Mouse (Mus musculus) neural tube, embryonic 15.5 days (tissue): ENCODE measurements around the gene Ggcx. TPM values are rescaled to one million over a fixed set of nuclear protein-coding genes. Genes with fewer than 3 reads are reported as not detected.

ENCODE experiments used
- ATAC-seq: fragments of 200-750 bp; cut with Nextera tagmentation; 2 replicates; pipeline ENCODE4 v1.8.0; 2017; ENCODE audit warnings: mild to moderate bottlenecking, moderate TSS enrichment, moderate library complexity; ENCODE audit not compliant: low FRiP score
- H3K27ac ChIP-seq: fragments of 300-500 bp; sonication (generic); replicated peaks from 2 replicates; pipeline ENCODE4 v1.5.1; 2015; ENCODE audit warnings: mild to moderate bottlenecking, inconsistent platforms
- H3K27me3 ChIP-seq: fragments of 300-500 bp; sonication (generic); replicated peaks from 2 replicates; pipeline ENCODE4 v1.6.1; 2015; ENCODE audit warnings: inconsistent platforms
- H3K36me3 ChIP-seq: fragments of 300-500 bp; sonication (generic); 2 replicates; pipeline ENCODE4 v1.6.1; 2015; ENCODE audit warnings: inconsistent platforms
- H3K4me1 ChIP-seq: fragments of 300-500 bp; sonication (generic); 2 replicates; pipeline ENCODE4 v1.6.1; 2015; ENCODE audit warnings: inconsistent platforms
- H3K4me2 ChIP-seq: fragments of 300-500 bp; sonication (generic); 2 replicates; pipeline ENCODE4 v1.6.1; 2015; ENCODE audit warnings: inconsistent platforms, mild to moderate bottlenecking, moderate library complexity
- H3K4me3 ChIP-seq: fragments of 300-500 bp; sonication (generic); replicated peaks from 2 replicates; pipeline ENCODE4 v1.5.1; 2015; ENCODE audit warnings: mild to moderate bottlenecking, inconsistent platforms
- H3K9ac ChIP-seq: fragments of 300-500 bp; sonication (generic); replicated peaks from 2 replicates; pipeline ENCODE4 v1.6.1; 2015; ENCODE audit warnings: mild to moderate bottlenecking, inconsistent platforms
- H3K9me3 ChIP-seq: fragments of 300-500 bp; sonication (generic); replicated peaks from 2 replicates; pipeline ENCODE4 v1.6.1; 2016; ENCODE audit warnings: inconsistent platforms
- WGBS: fragments of 180-500 bp; shearing (Covaris S2); methylation state at CpG from one replicate; pipeline ENCODE4 v1.1.7; 2015; ENCODE audit warnings: mixed read lengths; 5-methylcytosine and 5-hydroxymethylcytosine counted together
- polyA plus RNA-seq: library from polyadenylated mRNA; unstranded; fragments of >200 nt; fragmentation: Nextera tagmentation; extraction: Ambion mirVana; gene quantifications from 2 replicates; pipeline ENCODE4 v1.2.1, GENCODE M21; 2015

Gene Ggcx
- polyA plus RNA-seq, 1 experiment from 2014 or later = 19.0 TPM

DNA sequence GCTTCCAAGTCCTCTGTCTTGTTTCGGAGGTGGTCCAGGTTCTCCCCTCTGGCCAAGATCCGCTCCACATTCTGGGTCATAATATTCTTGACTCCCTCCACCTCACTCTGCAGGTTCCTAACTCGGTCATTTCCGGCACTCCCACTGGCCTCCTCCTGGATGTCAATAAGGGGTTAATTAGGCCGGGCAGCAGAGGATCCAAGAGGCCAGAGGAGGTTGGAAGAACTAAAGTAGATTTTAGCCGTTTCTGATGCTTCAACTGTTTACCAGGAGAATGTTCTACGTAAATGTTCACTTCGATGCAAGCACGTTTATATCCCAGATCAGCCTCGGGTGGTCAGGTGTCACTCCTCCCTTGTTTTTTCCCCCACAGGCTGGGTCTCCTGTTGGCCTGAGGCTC is 25.8 kb upstream of the Ggcx start:
- peaks cover 12% of the 10 kb centered on the region for H3K4me1 ChIP-seq
- no peak overlapping the region for H3K9ac ChIP-seq
- ATAC-seq = no peak
- H3K27me3 ChIP-seq = peaks cover 21% of the 10 kb centered on the region
- H3K4me2 ChIP-seq = no peak overlapping the region
- H3K27ac ChIP-seq = no peak overlapping the region
- 72% methylated on average over 10 of the region's 10 CpGs for WGBS
- H3K4me3 ChIP-seq = no peak overlapping the region
- no peaks in the 10 kb centered on the region for H3K36me3 ChIP-seq
- H3K9me3 ChIP-seq = no peaks in the 10 kb centered on the region

DNA sequence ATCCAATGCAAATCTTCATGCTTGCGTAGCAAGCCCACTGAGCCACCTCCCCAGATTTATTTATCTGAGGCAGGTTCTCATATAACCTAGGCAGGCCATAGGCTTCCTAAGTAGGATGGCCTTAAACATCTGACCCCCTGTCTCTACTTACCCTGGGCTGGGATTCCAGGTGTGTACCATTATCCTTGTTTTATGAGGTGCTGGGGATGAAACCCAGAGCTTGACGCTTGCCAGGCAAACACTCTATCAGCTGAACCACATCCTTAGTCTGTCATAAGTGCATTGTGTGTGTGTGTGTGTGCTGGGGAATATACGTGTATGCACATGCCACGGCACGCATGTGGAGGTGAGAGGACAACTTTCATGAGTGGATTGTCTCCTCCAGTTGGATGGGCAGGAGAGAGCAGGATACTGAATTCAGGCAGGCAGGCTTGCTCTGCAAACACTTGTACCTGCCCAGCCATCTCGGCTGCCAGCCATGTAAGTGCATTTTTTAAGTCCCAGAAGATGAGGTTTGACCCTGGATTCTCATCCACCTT is 25.2 kb upstream of the Ggcx start:
- no peaks in the 10 kb centered on the region for H3K9me3 ChIP-seq
- no peak overlapping the region for H3K27ac ChIP-seq
- H3K27me3 ChIP-seq = peaks cover 21% of the 10 kb centered on the region
- H3K4me2 ChIP-seq = no peak overlapping the region
- H3K4me1 ChIP-seq = peaks cover 12% of the 10 kb centered on the region
- no peak overlapping the region for H3K4me3 ChIP-seq
- peak overlapping the region; percentile 34; the same call in 1 of the 2 replicates for H3K9ac ChIP-seq
- no peak for ATAC-seq
- no peaks in the 10 kb centered on the region for H3K36me3 ChIP-seq
- WGBS = 98% methylated on average over 6 of the region's 6 CpGs

DNA sequence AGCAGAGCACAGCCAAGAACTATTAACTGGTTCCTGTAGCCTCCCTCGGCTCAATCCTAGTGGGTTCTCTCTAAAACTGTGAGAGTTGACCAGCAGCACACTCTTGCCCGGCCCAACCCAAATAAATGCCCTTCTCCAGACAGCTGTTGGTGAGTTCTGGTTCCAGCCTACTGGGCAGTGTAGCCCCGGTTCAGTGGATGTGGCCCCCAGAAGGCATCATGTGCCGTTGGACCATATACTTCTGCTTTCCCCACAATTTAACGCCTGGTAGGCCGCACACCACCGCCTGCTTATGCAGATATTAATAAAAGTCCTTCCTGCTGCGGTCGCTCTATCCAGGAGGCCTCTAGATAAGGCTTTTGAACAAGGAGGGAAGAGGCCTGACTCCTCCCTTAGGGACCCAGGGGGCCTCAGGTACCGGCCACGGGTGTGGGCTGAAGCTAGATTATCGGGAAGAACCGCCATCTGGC is 24.6 kb upstream of the Ggcx start:
- Histone ChIP-seq H3K27ac (peak overlapping the region; percentile 71), H3K36me3 (no peaks in the 10 kb centered on the region), H3K9me3 (no peaks in the 10 kb centered on the region), H3K4me1 (peaks cover 12% of the 10 kb centered on the region), H3K4me2 (peak overlapping the region; percentile 55), H3K4me3 (peak overlapping the region; percentile 34), H3K9ac (peak overlapping the region; percentile 34), H3K27me3 (peaks cover 21% of the 10 kb centered on the region)
- 40% methylated on average over 13 of the region's 13 CpGs for WGBS
- ATAC-seq = no peak

DNA sequence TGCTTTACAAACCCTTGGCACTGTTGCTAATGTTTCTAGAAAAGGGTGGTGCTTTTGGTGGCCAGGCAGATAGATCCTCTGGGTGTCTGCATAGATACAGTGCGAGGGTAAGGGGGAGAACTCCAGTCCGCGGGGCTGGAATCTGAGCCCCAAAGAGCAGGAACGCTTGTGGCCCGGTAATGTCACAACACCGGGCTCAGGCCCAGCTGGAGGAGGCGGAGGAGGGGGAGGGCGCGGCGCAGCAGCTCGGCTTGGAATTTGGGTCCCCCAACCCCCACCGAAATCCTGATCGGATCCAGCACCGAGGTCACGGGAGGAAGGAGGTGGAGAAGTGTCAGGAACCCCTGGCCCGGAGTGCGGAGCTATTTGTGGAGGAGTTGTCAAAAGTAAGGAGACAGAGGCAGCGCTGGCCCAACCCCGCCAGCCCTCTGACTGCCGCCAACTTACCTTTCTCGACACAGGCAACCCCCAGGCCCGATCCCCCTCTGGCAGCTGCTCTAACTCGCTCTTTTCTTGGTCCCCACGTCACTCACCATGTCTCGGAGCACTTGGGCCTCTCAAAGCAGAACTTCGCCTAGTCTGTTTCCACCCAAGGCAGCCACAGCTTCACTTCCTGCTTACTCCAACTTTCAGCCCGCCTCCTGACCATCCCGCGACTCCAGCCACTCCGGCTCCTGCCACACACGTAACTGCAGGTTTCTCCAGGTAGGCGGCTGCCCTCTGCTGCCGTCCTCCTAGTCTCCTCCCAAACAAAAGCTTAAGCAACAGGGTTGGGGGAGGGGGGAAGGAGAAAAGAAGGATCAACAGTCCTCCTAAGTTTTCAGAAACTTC is 24.0 kb upstream of the Ggcx start, which contains the start of gene Vamp8:
Gene Vamp8 (minus strand): TSS at position 763 of the 831 bp plus-strand sequence.
- peak within 1 kb of the TSS; percentile 34 for H3K9ac ChIP-seq
- H3K36me3 ChIP-seq = no peaks in the 10 kb centered on the region
- peaks cover 12% of the 10 kb centered on the region for H3K4me1 ChIP-seq
- H3K27me3 ChIP-seq = peaks cover 21% of the 10 kb centered on the region
- peak within 1 kb of the TSS; percentile 55 for H3K4me2 ChIP-seq
- H3K27ac ChIP-seq = peak within 1 kb of the TSS; percentile 71
- ATAC-seq = no peak
- 4% methylated on average over 33 of the region's 33 CpGs for WGBS
- no peaks in the 10 kb centered on the region for H3K9me3 ChIP-seq
- peak within 1 kb of the TSS; percentile 34 for H3K4me3 ChIP-seq

DNA sequence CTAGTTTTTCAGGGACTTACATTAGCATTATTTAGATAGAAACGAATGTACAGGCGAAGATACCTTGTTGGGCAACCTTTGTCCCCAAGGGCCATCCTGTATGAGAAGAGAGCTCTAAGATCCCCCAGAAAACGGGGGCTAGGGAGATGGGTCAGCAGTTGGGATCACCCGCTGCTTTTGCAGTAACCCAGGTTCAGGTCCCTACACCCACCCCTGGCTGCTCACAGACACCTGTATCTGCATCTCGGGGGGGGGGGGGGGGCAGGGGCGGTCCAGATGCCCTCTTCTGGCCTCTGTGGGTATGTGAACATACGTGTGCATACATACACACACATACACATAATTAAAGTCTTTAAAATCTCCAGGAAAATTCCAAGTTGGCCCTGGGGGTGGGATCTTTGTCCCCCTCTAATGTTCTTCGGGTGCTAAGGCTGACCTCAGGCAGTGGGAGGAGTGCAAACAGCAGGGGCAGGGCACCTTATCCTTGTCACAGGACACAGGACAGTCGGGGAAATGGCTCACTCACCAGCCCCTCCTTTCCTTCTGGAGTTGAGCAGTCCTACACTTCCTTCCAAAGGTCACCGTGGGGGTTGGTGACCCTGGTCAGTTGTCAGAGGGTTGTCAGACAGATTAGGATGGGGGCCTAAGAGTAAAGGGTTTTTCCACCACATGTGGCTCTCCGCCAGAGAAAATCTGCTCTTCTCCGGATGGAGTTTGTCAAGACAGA is 23.1 kb upstream of the Ggcx start:
- Histone ChIP-seq H3K36me3 (no peaks in the 10 kb centered on the region), H3K9me3 (no peaks in the 10 kb centered on the region), H3K4me1 (peaks cover 12% of the 10 kb centered on the region), H3K4me3 (peak overlapping the region; percentile 34), H3K9ac (no peak overlapping the region), H3K27me3 (peaks cover 21% of the 10 kb centered on the region), H3K27ac (peak overlapping the region; percentile 71; the same call in 1 of the 2 replicates), H3K4me2 (peak overlapping the region; percentile 55)
- no peak for ATAC-seq
- WGBS = 28% methylated on average over 12 of the region's 12 CpGs

DNA sequence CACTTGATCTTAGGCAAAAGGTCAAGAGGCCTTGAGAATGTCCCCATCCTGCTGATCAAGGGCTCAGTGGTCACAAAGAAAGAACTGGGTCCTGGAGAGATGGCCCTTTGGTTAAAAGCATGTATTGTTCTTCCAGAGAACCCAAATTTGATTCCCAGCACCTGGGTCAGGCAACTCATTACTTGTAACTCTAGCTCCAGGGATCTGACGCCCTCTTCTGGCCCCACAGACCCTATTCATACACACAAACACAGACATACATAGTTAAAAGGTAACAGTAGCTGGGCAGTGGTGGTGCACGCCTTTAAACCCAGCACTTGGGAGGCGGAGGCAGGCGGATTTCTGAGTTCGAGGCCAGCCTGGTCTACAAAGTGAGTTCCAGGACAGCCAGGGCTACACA is 21.8 kb upstream of the Ggcx start:
- Histone ChIP-seq H3K4me3 (no peak overlapping the region), H3K27me3 (peaks cover 21% of the 10 kb centered on the region), H3K36me3 (no peaks in the 10 kb centered on the region), H3K27ac (no peak overlapping the region), H3K9me3 (no peaks in the 10 kb centered on the region), H3K4me1 (peaks cover 12% of the 10 kb centered on the region), H3K9ac (no peak overlapping the region), H3K4me2 (no peak overlapping the region)
- no peak for ATAC-seq
- WGBS = 90% methylated on average over 5 of the region's 5 CpGs

DNA sequence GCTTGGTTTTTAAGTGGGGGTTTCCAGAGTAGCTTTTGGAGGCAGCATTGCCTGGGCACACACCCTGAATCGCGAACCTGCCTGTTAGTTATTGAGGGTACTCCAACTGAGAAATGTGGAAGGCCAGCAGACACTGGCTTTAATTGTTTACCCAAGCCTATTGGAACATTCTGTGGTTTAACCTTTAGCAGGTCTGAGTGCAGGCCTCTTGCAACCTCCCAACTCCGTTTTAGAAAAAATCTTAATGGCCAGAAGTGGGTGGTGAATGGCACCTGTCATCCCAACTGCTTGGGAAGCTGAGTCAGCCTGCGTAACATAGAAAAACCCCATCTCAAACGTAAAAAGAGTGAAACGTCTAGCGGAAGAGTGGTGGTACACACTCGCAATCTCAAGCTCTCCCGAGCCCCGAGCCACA is 17.3 kb upstream of the Ggcx start:
- Histone ChIP-seq H3K27ac (no peak overlapping the region), H3K9me3 (no peaks in the 10 kb centered on the region), H3K4me2 (no peak overlapping the region), H3K9ac (no peak overlapping the region), H3K36me3 (no peaks in the 10 kb centered on the region), H3K27me3 (no peaks in the 10 kb centered on the region), H3K4me3 (no peak overlapping the region), H3K4me1 (no peaks in the 10 kb centered on the region)
- WGBS = 82% methylated on average over 10 of the region's 10 CpGs
- no peak for ATAC-seq

DNA sequence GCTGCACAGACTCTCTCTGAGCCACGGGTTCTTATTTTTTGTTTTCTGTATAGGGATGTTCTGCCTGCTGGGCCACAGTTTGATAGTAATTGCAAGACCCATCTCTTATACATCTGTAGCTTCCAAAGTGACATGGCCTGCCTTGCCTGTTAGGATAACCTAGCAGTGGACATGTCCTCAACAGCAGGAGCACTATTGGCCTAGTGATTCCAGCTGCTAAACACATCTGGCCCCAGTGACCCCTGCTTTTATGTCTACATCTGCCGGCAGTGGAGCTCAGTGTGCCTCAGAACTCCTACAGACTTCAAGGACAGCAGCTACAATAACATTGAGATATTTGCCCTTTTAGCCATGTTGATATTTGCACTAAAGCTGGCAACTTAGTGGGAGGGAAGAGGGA is 14.1 kb upstream of the Ggcx start:
- H3K27ac ChIP-seq = no peak overlapping the region
- no peaks in the 10 kb centered on the region for H3K9me3 ChIP-seq
- no peaks in the 10 kb centered on the region for H3K36me3 ChIP-seq
- no peak overlapping the region for H3K9ac ChIP-seq
- no peak overlapping the region for H3K4me3 ChIP-seq
- no peaks in the 10 kb centered on the region for H3K4me1 ChIP-seq
- WGBS = 60% methylated on average over 2 of the region's 2 CpGs
- no peaks in the 10 kb centered on the region for H3K27me3 ChIP-seq
- no peak for ATAC-seq
- H3K4me2 ChIP-seq = no peak overlapping the region

DNA sequence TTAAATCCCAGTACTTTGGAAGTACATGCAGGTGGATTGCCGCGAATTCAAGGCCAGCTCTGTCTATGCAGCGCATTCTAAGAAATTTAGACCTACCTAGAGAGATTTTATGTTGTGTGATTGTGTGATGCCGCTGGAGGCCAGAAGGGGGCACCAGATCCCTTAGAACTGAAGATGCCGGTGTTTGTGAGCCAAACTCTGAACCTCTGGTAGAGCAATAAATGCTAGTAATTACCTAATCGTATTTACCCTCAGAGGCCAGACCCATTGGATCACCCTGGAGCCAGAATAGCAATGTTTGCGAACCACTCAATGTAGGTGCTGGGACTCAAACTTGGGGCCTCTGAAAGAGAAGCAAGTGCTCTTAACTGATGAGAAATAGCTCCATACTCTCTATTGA is 12.2 kb upstream of the Ggcx start:
- no peak overlapping the region for H3K4me3 ChIP-seq
- no peaks in the 10 kb centered on the region for H3K36me3 ChIP-seq
- H3K9me3 ChIP-seq = no peaks in the 10 kb centered on the region
- no peak overlapping the region for H3K27ac ChIP-seq
- no peaks in the 10 kb centered on the region for H3K27me3 ChIP-seq
- no peaks in the 10 kb centered on the region for H3K4me1 ChIP-seq
- 18% methylated on average over 7 of the region's 7 CpGs for WGBS
- H3K9ac ChIP-seq = no peak overlapping the region
- ATAC-seq = no peak
- H3K4me2 ChIP-seq = no peak overlapping the region

DNA sequence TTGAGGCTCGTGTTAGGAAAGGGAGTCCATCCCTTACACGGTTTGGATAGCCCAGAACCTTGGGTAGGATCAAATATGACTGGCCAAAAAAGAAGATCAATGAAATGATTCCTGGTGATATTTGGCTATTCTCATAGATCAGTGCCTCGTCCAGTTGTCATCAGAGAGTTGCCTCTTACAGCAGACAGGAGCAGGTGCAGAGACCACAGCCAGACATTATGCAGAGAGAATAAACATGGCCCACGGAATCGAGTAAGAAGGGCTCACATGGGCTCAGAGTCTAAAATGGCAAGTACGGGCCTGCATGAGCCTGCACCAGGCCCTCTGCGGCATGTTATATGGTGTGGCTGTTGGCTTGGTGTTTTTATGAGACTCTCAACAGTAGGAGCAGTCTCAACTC is 8.8 kb upstream of the Ggcx start:
- Histone ChIP-seq H3K9ac (no peak overlapping the region), H3K27ac (no peak overlapping the region), H3K27me3 (no peaks in the 10 kb centered on the region), H3K4me1 (no peaks in the 10 kb centered on the region), H3K4me3 (no peak overlapping the region), H3K36me3 (no peaks in the 10 kb centered on the region), H3K4me2 (no peak overlapping the region), H3K9me3 (no peaks in the 10 kb centered on the region)
- 84% methylated on average over 7 of the region's 7 CpGs for WGBS
- ATAC-seq = no peak

DNA sequence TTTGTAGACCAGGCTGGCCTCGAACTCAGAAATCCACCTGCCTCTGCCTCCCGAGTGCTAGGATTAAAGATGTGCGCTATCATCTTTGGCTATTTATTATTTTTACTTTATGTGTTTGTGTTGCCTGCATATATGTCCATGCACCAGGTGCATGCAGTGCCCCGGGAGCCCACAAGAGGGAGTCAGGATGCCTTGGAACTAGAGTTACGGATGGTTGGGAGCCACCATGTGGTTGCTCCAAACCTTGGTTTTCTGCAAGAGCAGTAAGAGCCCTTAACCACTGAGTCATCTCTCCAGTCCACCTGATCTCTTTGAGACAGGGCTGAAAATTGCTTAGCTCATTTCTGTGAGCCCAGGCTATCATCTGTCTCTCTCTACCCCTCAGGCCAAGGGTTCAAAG is 7.0 kb upstream of the Ggcx start:
- Histone ChIP-seq H3K27me3 (no peaks in the 10 kb centered on the region), H3K9ac (no peak overlapping the region), H3K27ac (no peak overlapping the region), H3K4me2 (no peak overlapping the region), H3K36me3 (no peaks in the 10 kb centered on the region), H3K9me3 (no peaks in the 10 kb centered on the region), H3K4me3 (no peak overlapping the region), H3K4me1 (no peaks in the 10 kb centered on the region)
- ATAC-seq = peak; percentile 59; the same call in 1 of the 2 replicates
- 3% methylated on average over 5 of the region's 5 CpGs for WGBS
